ENCODE assay signal across 10 mouse cellular contexts in the genomic region with DNA sequence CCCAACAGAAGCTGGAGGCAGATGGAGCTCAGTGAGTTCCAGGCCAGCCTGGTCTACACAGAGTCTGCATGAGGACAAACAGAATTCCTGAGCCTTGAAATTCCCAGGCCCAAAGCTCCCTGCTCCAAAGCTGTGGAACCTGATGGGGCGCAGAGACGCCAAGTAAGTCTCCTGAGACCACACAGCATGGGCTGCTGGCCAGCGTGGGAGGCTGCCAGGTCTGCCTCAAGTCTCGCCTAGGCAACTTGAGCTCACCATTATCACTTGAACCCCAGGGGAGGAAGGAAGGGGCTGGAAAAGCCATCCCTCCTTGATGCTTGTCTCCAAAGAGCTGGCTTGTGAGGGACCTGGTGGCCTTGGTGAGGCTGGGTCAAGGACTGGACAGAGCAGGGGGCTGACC. TPM values are rescaled to one million over a fixed set of nuclear protein-coding genes. Genes with fewer than 3 reads are reported as not detected.
A peak's percentile ranks its signal among the peaks of the same experiment; 100 is the strongest.
DNase-seq lines count a peak whose midpoint lies in the region; ATAC-seq and TF ChIP-seq lines count a peak whose summit lies in the region.
"Had no signal": no experiment of that assay in that cellular context is flagged by ENCODE, and none has a peak within 500 bp of the region (broad histone marks: within the 10 kb centered on the region; RNA-seq: fewer than 3 reads in every experiment).

No protein-coding gene starts in this region.

- H3K9ac ChIP-seq in liver, adult 2 months (ENCODE audit: low read depth, low read length): peak overlapping the region; percentile 52; the same call in 1 of the 2 replicates
- H3K9ac ChIP-seq in embryonic facial prominence, embryonic 12.5 days: no peak overlapping the region
- peak overlapping the region; percentile 22; the same call in 1 of the 2 replicates for H3K9ac ChIP-seq in heart, postnatal 0 days (replicated peaks; ENCODE audit: low read depth, low read length)
- peak overlapping the region; percentile 54 for H3K9ac ChIP-seq in limb, embryonic 13.5 days
- no peak overlapping the region for H3K9ac ChIP-seq in midbrain, embryonic 13.5 days (replicated peaks)

- no peak overlapping the region for H3K4me3 ChIP-seq in liver, adult 2 months (ENCODE audit: insufficient read depth, low read depth, low read length)
- no peak overlapping the region for H3K4me3 ChIP-seq in embryonic facial prominence, embryonic 12.5 days
- H3K4me3 ChIP-seq in heart, postnatal 0 days (ENCODE audit: low read depth, low read length): no peak overlapping the region; the same call in 1 of the 2 replicates
- H3K4me3 ChIP-seq in limb, embryonic 13.5 days: no peak overlapping the region
- no peak overlapping the region for H3K4me3 ChIP-seq in midbrain, embryonic 13.5 days (replicated peaks)

- no peak for DNase-seq in liver, adult 2 months (ENCODE audit: extremely low read depth, low read depth, low spot score)
- DNase-seq in liver: no peak
- no peak for DNase-seq in heart, postnatal 0 days (ENCODE audit: low spot score)
- DNase-seq in left cerebral cortex, adult 11 months (ENCODE audit: low spot score): no peak
- DNase-seq in ovary, postnatal 14 days (ENCODE audit: low spot score): no peak
- DNase-seq: cerebellum, adult 11 months had no signal

- H3K27me3 ChIP-seq in liver, adult 2 months (ENCODE audit: control insufficient read depth, insufficient read depth, low read length): no peaks in the 10 kb centered on the region
- peaks cover 29% of the 10 kb centered on the region for H3K27me3 ChIP-seq in embryonic facial prominence, embryonic 12.5 days
- H3K27me3 ChIP-seq in heart, postnatal 0 days (ENCODE audit: control insufficient read depth, insufficient read depth, low read length): no peaks in the 10 kb centered on the region
- H3K27me3 ChIP-seq in limb, embryonic 13.5 days: peaks cover 31% of the 10 kb centered on the region
- peaks cover 36% of the 10 kb centered on the region for H3K27me3 ChIP-seq in midbrain, embryonic 13.5 days

- no peaks in the 10 kb centered on the region for H3K79me2 ChIP-seq in liver, adult 2 months (ENCODE audit: control insufficient read depth, insufficient read depth, low read length)

- H3K9me3 ChIP-seq in embryonic facial prominence, embryonic 12.5 days: no peaks in the 10 kb centered on the region
- H3K9me3 ChIP-seq in heart, postnatal 0 days (replicated peaks; ENCODE audit: control insufficient read depth, low read length): no peaks in the 10 kb centered on the region
- no peaks in the 10 kb centered on the region for H3K9me3 ChIP-seq in limb, embryonic 13.5 days
- no peaks in the 10 kb centered on the region for H3K9me3 ChIP-seq in midbrain, embryonic 13.5 days
- H3K9me3 ChIP-seq: G1E had no signal

- H3K4me1 ChIP-seq in liver, adult 2 months (ENCODE audit: control insufficient read depth, insufficient read depth, low read length): no peaks in the 10 kb centered on the region; the same call in 1 of the 2 replicates
- peaks cover 21% of the 10 kb centered on the region for H3K4me1 ChIP-seq in embryonic facial prominence, embryonic 12.5 days
- peaks cover 38% of the 10 kb centered on the region for H3K4me1 ChIP-seq in heart, postnatal 0 days (ENCODE audit: control insufficient read depth, insufficient read depth)
- H3K4me1 ChIP-seq in limb, embryonic 13.5 days: peaks cover 33% of the 10 kb centered on the region
- H3K4me1 ChIP-seq in midbrain, embryonic 13.5 days (replicated peaks): 0 out of 2 replicates have a peak, but pooled peaks cover 4% of the 10 kb centered on the region

- no peak for TF ChIP-seq CTCF in liver, adult 2 months (IDR thresholded peaks at IDR 0.05; ENCODE audit: low read depth, low read length)
- no peak for TF ChIP-seq CTCF in heart, postnatal 0 days (IDR thresholded peaks at IDR 0.05; ENCODE audit: low read depth)

- TF ChIP-seq EP300 in heart, postnatal 0 days (IDR thresholded peaks at IDR 0.05; ENCODE audit: low read depth): no peak

- peak overlapping the region; percentile 40; the same call in 1 of the 2 replicates for H3K27ac ChIP-seq in liver, adult 2 months (replicated peaks; ENCODE audit: insufficient read depth, low read depth, low read length)
- H3K27ac ChIP-seq in embryonic facial prominence, embryonic 12.5 days: peak overlapping the region; percentile 78
- H3K27ac ChIP-seq in heart, postnatal 0 days (ENCODE audit: low read depth): peak overlapping the region; percentile 86
- H3K27ac ChIP-seq in limb, embryonic 13.5 days: peak overlapping the region; percentile 90
- no peak overlapping the region for H3K27ac ChIP-seq in midbrain, embryonic 13.5 days

- H3K36me3 ChIP-seq in liver, adult 2 months (ENCODE audit: control insufficient read depth, insufficient read depth, low read length): peaks cover 7% of the 10 kb centered on the region
- peaks cover 26% of the 10 kb centered on the region for H3K36me3 ChIP-seq in embryonic facial prominence, embryonic 12.5 days
- peaks cover 23% of the 10 kb centered on the region for H3K36me3 ChIP-seq in heart, postnatal 0 days (replicated peaks; ENCODE audit: control insufficient read depth, insufficient read depth, low read length)
- H3K36me3 ChIP-seq in limb, embryonic 13.5 days: peaks cover 33% of the 10 kb centered on the region
- peaks cover 31% of the 10 kb centered on the region for H3K36me3 ChIP-seq in midbrain, embryonic 13.5 days

- no peak overlapping the region for H3K4me2 ChIP-seq in embryonic facial prominence, embryonic 12.5 days (replicated peaks)
- H3K4me2 ChIP-seq in heart, postnatal 0 days (ENCODE audit: low read depth, low read length): peak overlapping the region; percentile 38
- H3K4me2 ChIP-seq in limb, embryonic 13.5 days (replicated peaks): peak overlapping the region; percentile 30; the same call in 1 of the 2 replicates
- H3K4me2 ChIP-seq in midbrain, embryonic 13.5 days (replicated peaks): no peak overlapping the region

- TF ChIP-seq POLR2A in liver, adult 2 months (IDR thresholded peaks at IDR 0.05; ENCODE audit: extremely low read depth, insufficient read depth, low read length): no peak

- no peak for ATAC-seq in embryonic facial prominence, embryonic 12.5 days (ENCODE audit: insufficient number of reproducible peaks, insufficient read depth, low FRiP score, low TSS enrichment)
- ATAC-seq in heart, postnatal 0 days (ENCODE audit: insufficient read depth, low read depth): peak; percentile 7; the same call in 1 of the 2 replicates
- 0 out of 2 replicates have a peak, but pooled peaks have one; percentile 1 for ATAC-seq in limb, embryonic 13.5 days (ENCODE audit: low FRiP score, low read depth)
- ATAC-seq in midbrain, embryonic 13.5 days: no peak

- 79% methylated on average over 4 of the region's 4 CpGs for WGBS in liver, adult 2 months
- WGBS in embryonic facial prominence, embryonic 12.5 days: 69% methylated on average over 4 of the region's 4 CpGs
- 41% methylated on average over 4 of the region's 4 CpGs for WGBS in heart, postnatal 0 days
- 51% methylated on average over 4 of the region's 4 CpGs for WGBS in limb, embryonic 13.5 days
- 67% methylated on average over 4 of the region's 4 CpGs for WGBS in midbrain, embryonic 13.5 days

RNA-seq across cellular contexts. Expression of a gene that starts 1.5 kb away (rescaled TPM):
- 0.37 and 0.81 TPM in 2 replicates for total RNA-seq in liver, adult 2 months (2014; rRNA removed)
- 3.8 and 4.0 TPM in 2 replicates for polyA plus RNA-seq in liver, adult 2 months (2012; rRNA removed)
- 2.8 and 3.1 TPM in 2 replicates for polyA plus RNA-seq in embryonic facial prominence, embryonic 12.5 days (2016; fragmentation: Nextera tagmentation; extraction: Ambion mirVana)
- total RNA-seq in heart, postnatal 0 days (2014; rRNA removed; ENCODE audit: low replicate concordance): 4.7 and 10.5 TPM in 2 replicates
- 6.3 and 7.0 TPM in 2 replicates for polyA plus RNA-seq in heart, postnatal 0 days (2015; fragmentation: Nextera tagmentation; extraction: Ambion mirVana)
- 5.2 and 7.8 TPM in 2 replicates for polyA plus RNA-seq in limb, embryonic 13.5 days (2015; fragmentation: Nextera tagmentation; extraction: Ambion mirVana)
- polyA plus RNA-seq in midbrain, embryonic 13.5 days (2015; fragmentation: Nextera tagmentation; extraction: Ambion mirVana): 4.7 and 4.9 TPM in 2 replicates
- total RNA-seq: G1E had no signal
- polyA plus RNA-seq: G1E had no signal

RNA-seq across cellular contexts. Expression of a gene that starts 9.1 kb away (rescaled TPM):
- 5.0 and 5.7 TPM in 2 replicates for total RNA-seq in liver, adult 2 months (2014; rRNA removed)
- polyA plus RNA-seq in liver, adult 2 months (2012; rRNA removed): 12.8 and 14.1 TPM in 2 replicates
- 61.0 and 62.2 TPM in 2 replicates for polyA plus RNA-seq in embryonic facial prominence, embryonic 12.5 days (2016; fragmentation: Nextera tagmentation; extraction: Ambion mirVana)
- 14.3 and 14.9 TPM in 2 replicates for total RNA-seq in heart, postnatal 0 days (2014; rRNA removed; ENCODE audit: low replicate concordance)
- polyA plus RNA-seq in heart, postnatal 0 days (2015; fragmentation: Nextera tagmentation; extraction: Ambion mirVana): 12.8 and 13.7 TPM in 2 replicates
- polyA plus RNA-seq in limb, embryonic 13.5 days (2015; fragmentation: Nextera tagmentation; extraction: Ambion mirVana): 41.8 and 42.3 TPM in 2 replicates
- 35.5 and 35.8 TPM in 2 replicates for polyA plus RNA-seq in midbrain, embryonic 13.5 days (2015; fragmentation: Nextera tagmentation; extraction: Ambion mirVana)

RNA-seq across cellular contexts. Expression of a gene that starts 13.1 kb away (rescaled TPM):
- under 0.01 and 0.27 TPM in 2 replicates for total RNA-seq in liver, adult 2 months (2014; rRNA removed)
- polyA plus RNA-seq in liver, adult 2 months (2012; rRNA removed): 0.51 and 0.57 TPM in 2 replicates
- polyA plus RNA-seq in embryonic facial prominence, embryonic 12.5 days (2016; fragmentation: Nextera tagmentation; extraction: Ambion mirVana): not detected in 2 replicates
- 0.08 and 0.12 TPM in 2 replicates for total RNA-seq in heart, postnatal 0 days (2014; rRNA removed; ENCODE audit: low replicate concordance)
- 0.16 and 0.21 TPM in 2 replicates for polyA plus RNA-seq in heart, postnatal 0 days (2015; fragmentation: Nextera tagmentation; extraction: Ambion mirVana)
- polyA plus RNA-seq in limb, embryonic 13.5 days (2015; fragmentation: Nextera tagmentation; extraction: Ambion mirVana): 0.06 TPM in 1 of 2 replicates, not detected in the other
- not detected in 2 replicates for polyA plus RNA-seq in midbrain, embryonic 13.5 days (2015; fragmentation: Nextera tagmentation; extraction: Ambion mirVana)
- polyA plus RNA-seq: G1E had no signal

RNA-seq across cellular contexts. Expression of a gene that starts 20.3 kb away (rescaled TPM):
- total RNA-seq in liver, adult 2 months (2014; rRNA removed): 9.9 and 10.8 TPM in 2 replicates
- polyA plus RNA-seq in liver, adult 2 months (2012; rRNA removed): 48.1 and 54.0 TPM in 2 replicates
- 130 and 132 TPM in 2 replicates for polyA plus RNA-seq in embryonic facial prominence, embryonic 12.5 days (2016; fragmentation: Nextera tagmentation; extraction: Ambion mirVana)
- total RNA-seq in heart, postnatal 0 days (2014; rRNA removed; ENCODE audit: low replicate concordance): 63.9 and 80.7 TPM in 2 replicates
- polyA plus RNA-seq in heart, postnatal 0 days (2015; fragmentation: Nextera tagmentation; extraction: Ambion mirVana): 92.3 and 94.5 TPM in 2 replicates
- 106 and 109 TPM in 2 replicates for polyA plus RNA-seq in limb, embryonic 13.5 days (2015; fragmentation: Nextera tagmentation; extraction: Ambion mirVana)
- 46.5 and 49.8 TPM in 2 replicates for polyA plus RNA-seq in midbrain, embryonic 13.5 days (2015; fragmentation: Nextera tagmentation; extraction: Ambion mirVana)

RNA-seq across cellular contexts. Expression of a gene that starts 27.3 kb away (rescaled TPM):
- total RNA-seq in liver, adult 2 months (2014; rRNA removed): 5.3 and 7.4 TPM in 2 replicates
- 12.8 and 13.4 TPM in 2 replicates for polyA plus RNA-seq in liver, adult 2 months (2012; rRNA removed)
- 13.9 and 14.5 TPM in 2 replicates for polyA plus RNA-seq in embryonic facial prominence, embryonic 12.5 days (2016; fragmentation: Nextera tagmentation; extraction: Ambion mirVana)
- 20.2 and 30.5 TPM in 2 replicates for total RNA-seq in heart, postnatal 0 days (2014; rRNA removed; ENCODE audit: low replicate concordance)
- polyA plus RNA-seq in heart, postnatal 0 days (2015; fragmentation: Nextera tagmentation; extraction: Ambion mirVana): 10.3 and 11.4 TPM in 2 replicates
- 12.2 and 13.6 TPM in 2 replicates for polyA plus RNA-seq in limb, embryonic 13.5 days (2015; fragmentation: Nextera tagmentation; extraction: Ambion mirVana)
- 8.8 and 10.1 TPM in 2 replicates for polyA plus RNA-seq in midbrain, embryonic 13.5 days (2015; fragmentation: Nextera tagmentation; extraction: Ambion mirVana)

Comparison
In these comparisons a context has a peak if more than half of its experiments do, and no peak if none do; other contexts are left out.
1. H3K9ac ChIP-seq: peak in liver, adult 2 months (single experiment), heart, postnatal 0 days (single experiment) and limb, embryonic 13.5 days (single experiment); none in embryonic facial prominence, embryonic 12.5 days (single experiment) and midbrain, embryonic 13.5 days (single experiment).
2. ATAC-seq: peak in heart, postnatal 0 days (single experiment) and limb, embryonic 13.5 days (single experiment); none in embryonic facial prominence, embryonic 12.5 days (single experiment) and midbrain, embryonic 13.5 days (single experiment).
3. H3K4me2 ChIP-seq: peak in heart, postnatal 0 days (single experiment) and limb, embryonic 13.5 days (single experiment); none in embryonic facial prominence, embryonic 12.5 days (single experiment) and midbrain, embryonic 13.5 days (single experiment).